Mouse (Mus musculus) limb, embryonic 10.5 days (tissue): ENCODE results near the gene Skida1. TPM values are rescaled to one million over a fixed set of nuclear protein-coding genes. Genes with fewer than 3 reads are reported as not detected.

ENCODE experiments used
- DNase-seq: peaks from one replicate; pipeline ENCODE4 v3.0.0-alpha.2; 2017; ENCODE audit warnings: low spot score
- H3K27ac ChIP-seq: fragments of 300-500 bp; sonication (generic); 2 replicates; pipeline ENCODE4 v1.5.1; 2016; ENCODE audit warnings: mild to moderate bottlenecking
- H3K27me3 ChIP-seq: fragments of 300-500 bp; sonication (generic); 2 replicates; pipeline ENCODE4 v1.6.1; 2016; ENCODE audit warnings: low read depth, mild to moderate bottlenecking; ENCODE audit not compliant: poor library complexity, severe bottlenecking
- H3K36me3 ChIP-seq: fragments of 300-500 bp; sonication (generic); 2 replicates; pipeline ENCODE4 v1.6.1; 2016; ENCODE audit warnings: mild to moderate bottlenecking, moderate library complexity
- H3K4me1 ChIP-seq: fragments of 300-500 bp; sonication (generic); 2 replicates; pipeline ENCODE4 v1.6.1; 2016
- H3K4me3 ChIP-seq: fragments of 300-500 bp; sonication (generic); 2 replicates; pipeline ENCODE4 v1.5.1; 2016; ENCODE audit warnings: mild to moderate bottlenecking, moderate library complexity
- H3K9me3 ChIP-seq: fragments of 300-500 bp; sonication (generic); replicated peaks from 2 replicates; pipeline ENCODE4 v1.6.1; 2016; ENCODE audit warnings: mild to moderate bottlenecking
- WGBS: fragments of 180-500 bp; shearing (Covaris S2); methylation state at CpG from one replicate; pipeline ENCODE4 v1.1.7; 2016; 5-methylcytosine and 5-hydroxymethylcytosine counted together
- microRNA-seq: library from miRNA; unstranded; fragments of <30 nt; microRNA quantifications from one replicate; pipeline ENCODE4, GENCODE M21; 2017
- polyA plus RNA-seq: library from polyadenylated mRNA; unstranded; fragments of >200 nt; fragmentation: Nextera tagmentation; extraction: Ambion mirVana; gene quantifications from 2 replicates; pipeline ENCODE4 v1.2.1, GENCODE M21; 2016

The Skida1 gene
- polyA plus RNA-seq, 1 experiment from 2014 or later, result 11.5 TPM

- Histone ChIP-seq H3K27ac (no peak overlapping the region), H3K36me3 (no peaks in the 10 kb centered on the region), H3K9me3 (no peaks in the 10 kb centered on the region), H3K4me1 (no peaks in the 10 kb centered on the region), H3K4me3 (no peak overlapping the region), H3K27me3 (no peaks in the 10 kb centered on the region)
- 75% methylated on average over 3 of the region's 3 CpGs for WGBS
- DNase-seq, result no peak
These were observed 33.3 kb downstream of the Skida1 start for GRCm38 (mm10) chr2:18015581-18015980.

- no peak for DNase-seq
- WGBS, result 93% methylated on average over 3 of the region's 3 CpGs
These were observed 36.0 kb downstream of the Skida1 start for GRCm38 (mm10) chr2:18012866-18013265.

DNA sequence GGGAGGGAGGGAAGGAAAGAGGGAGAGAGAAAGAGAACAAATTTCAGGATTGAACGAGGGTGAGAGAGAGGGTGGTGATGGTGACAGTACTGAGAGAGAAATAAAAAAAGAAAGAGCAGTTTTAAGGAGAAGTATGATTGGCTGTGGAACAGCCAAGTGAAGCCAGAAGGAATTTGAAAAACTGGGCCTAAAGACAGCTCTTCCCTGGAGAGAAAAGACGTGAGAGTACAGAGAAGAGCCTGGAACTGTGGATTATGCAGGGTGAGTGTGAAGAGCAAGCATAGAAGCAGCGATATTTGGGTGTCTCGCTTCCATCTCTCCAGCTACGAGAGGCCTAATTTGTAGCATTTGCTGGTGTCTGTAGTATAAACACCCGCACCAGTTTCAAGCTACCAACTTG lies 37.6 kb downstream of the Skida1 start:
- no peak for DNase-seq
- no peak overlapping the region for H3K27ac ChIP-seq
- no peaks in the 10 kb centered on the region for H3K4me1 ChIP-seq
- 90% methylated on average over 6 of the region's 6 CpGs for WGBS
- no peaks in the 10 kb centered on the region for H3K36me3 ChIP-seq
- no peaks in the 10 kb centered on the region for H3K9me3 ChIP-seq
- no peaks in the 10 kb centered on the region for H3K27me3 ChIP-seq
- H3K4me3 ChIP-seq, result no peak overlapping the region

More at GRCm38 (mm10) chr2:18012866-18013265, 36.0 kb downstream of the Skida1 start:
- H3K9me3 ChIP-seq, result no peaks in the 10 kb centered on the region
- H3K4me1 ChIP-seq, result no peaks in the 10 kb centered on the region
- H3K27ac ChIP-seq, result no peak overlapping the region
- H3K27me3 ChIP-seq, result no peaks in the 10 kb centered on the region
- no peaks in the 10 kb centered on the region for H3K36me3 ChIP-seq
- no peak overlapping the region for H3K4me3 ChIP-seq

- peak; percentile 42 for DNase-seq
- H3K36me3 ChIP-seq, result no peaks in the 10 kb centered on the region
- no peaks in the 10 kb centered on the region for H3K9me3 ChIP-seq
- WGBS, result 32% methylated on average over 8 of the region's 8 CpGs
- H3K4me1 ChIP-seq, result peaks cover 11% of the 10 kb centered on the region
- H3K4me3 ChIP-seq, result no peak overlapping the region
- no peaks in the 10 kb centered on the region for H3K27me3 ChIP-seq
- no peak overlapping the region; the same call in 1 of the 2 replicates for H3K27ac ChIP-seq
These were observed 43.7 kb downstream of the Skida1 start for GRCm38 (mm10) chr2:18005137-18005536.

- H3K9me3 ChIP-seq, result no peaks in the 10 kb centered on the region
- peaks cover 11% of the 10 kb centered on the region for H3K4me1 ChIP-seq
- DNase-seq, result no peak
- H3K4me3 ChIP-seq, result no peak overlapping the region
- no peaks in the 10 kb centered on the region for H3K36me3 ChIP-seq
- no peak overlapping the region for H3K27ac ChIP-seq
- no peaks in the 10 kb centered on the region for H3K27me3 ChIP-seq
- 84% methylated on average over 4 of the region's 4 CpGs for WGBS
These were observed 44.6 kb downstream of the Skida1 start for GRCm38 (mm10) chr2:18004286-18004685.

GRCm38 (mm10) chr2:18002306-18002705 lies 46.5 kb downstream of the Skida1 start:
- DNase-seq, result no peak
- H3K9me3 ChIP-seq, result no peaks in the 10 kb centered on the region
- H3K27ac ChIP-seq, result no peak overlapping the region
- peaks cover 11% of the 10 kb centered on the region for H3K4me1 ChIP-seq
- no peaks in the 10 kb centered on the region for H3K27me3 ChIP-seq
- no peak overlapping the region for H3K4me3 ChIP-seq
- 95% methylated on average over 3 of the region's 3 CpGs for WGBS
- no peaks in the 10 kb centered on the region for H3K36me3 ChIP-seq

DNA sequence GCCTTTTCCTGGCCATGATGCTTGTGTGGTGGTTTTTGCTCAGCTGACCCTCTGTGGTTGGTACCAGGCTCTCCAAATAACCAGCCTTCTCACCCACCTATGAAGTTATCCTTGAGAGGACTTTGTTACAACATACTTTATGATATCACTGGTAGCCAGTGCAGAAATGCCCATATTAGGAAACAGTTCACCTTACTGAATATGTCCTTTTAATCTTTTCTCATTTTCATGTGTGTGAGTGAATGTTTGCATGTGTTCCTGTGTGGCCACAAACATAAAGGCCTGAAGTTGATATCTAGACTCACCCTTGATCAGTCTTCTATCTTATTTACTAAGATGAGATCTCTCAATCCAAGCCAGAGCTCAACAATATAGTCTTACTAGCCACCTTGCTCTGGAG lies 52.0 kb downstream of the Skida1 start, which contains the start of gene H2al2a:
Gene H2al2a (minus strand): TSS at position 101 of the 400 bp plus-strand sequence.
- DNase-seq, result no peak
- H3K27me3 ChIP-seq, result no peaks in the 10 kb centered on the region
- H3K36me3 ChIP-seq, result no peaks in the 10 kb centered on the region
- no peak within 1 kb of the TSS for H3K4me3 ChIP-seq
- peaks cover 5% of the 10 kb centered on the region; the same call in 1 of the 2 replicates for H3K4me1 ChIP-seq
- no peaks in the 10 kb centered on the region for H3K9me3 ChIP-seq
- H3K27ac ChIP-seq, result no peak within 1 kb of the TSS

Small RNAs within 50 kb of the gene (microRNA-seq; reads per million reads assigned to microRNA genes)
- gene Mir7655, result 22.9 reads per million, percentile 31 among the genes with 10 or more reads in this experiment

Other genes with a start within 250 kb of the Skida1 start
- not detected in 2 replicates for gene H2al2a, start 52.1 kb downstream of the Skida1 start, polyA plus RNA-seq
- 11.5 and 11.6 TPM in 2 replicates for gene A930004D18Rik, start 11.3 kb downstream of the Skida1 start, polyA plus RNA-seq
- gene Mllt10, start 6.2 kb upstream of the Skida1 start, polyA plus RNA-seq, result 56.9 and 65.3 TPM in 2 replicates